Mouse (Mus musculus) left cerebral cortex, adult 6 months (tissue): Measurements from ENCODE around the gene Olfr1097. TPM values are rescaled to one million over a fixed set of nuclear protein-coding genes. Genes with fewer than 3 reads are reported as not detected.

Source experiments
- long read RNA-seq, 2 experiments: library from polyadenylated mRNA; unstranded; transcript quantifications; one replicate each; pipeline ENCODE4 v2.0.0; 2019 to 2020
- polyA plus RNA-seq: library from polyadenylated mRNA; unstranded; fragments of <200 nt; fragmentation: Nextera tagmentation; gene quantifications from 2 replicates; pipeline ENCODE4 v1.2.3, GENCODE M21; 2021

The Olfr1097 gene
- polyA plus RNA-seq, result not detected in 2 replicates
- long read RNA-seq, experiment 1, result 0 reads
- long read RNA-seq, experiment 2, result 0 reads

GRCm38 (mm10) chr2:86892116-86892515 is at the start of gene Olfr1097:
Gene Olfr1097, minus strand, starts transcription at chr2:86892216.

DNA sequence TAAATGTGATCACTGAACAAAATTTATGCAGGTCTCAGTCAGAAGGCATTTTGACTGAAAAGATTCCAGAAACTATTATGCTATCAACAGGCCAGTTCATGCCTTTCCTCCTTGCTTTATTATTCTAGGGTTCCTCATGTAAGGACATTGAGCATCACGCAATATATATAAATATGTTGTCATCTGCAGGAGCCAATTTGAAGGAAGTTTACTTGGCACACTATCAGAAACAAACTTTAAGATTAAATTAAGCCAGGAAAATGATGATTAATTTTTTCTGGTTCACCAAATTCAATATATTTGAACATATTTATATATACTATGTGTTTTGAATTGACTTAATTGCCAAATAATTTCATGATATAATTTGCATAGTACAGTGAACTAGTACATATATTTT is 32.4 kb upstream of the Olfr1097 start, which contains the start of gene Olfr1098:
Gene Olfr1098 (minus strand): TSS at position 101 of the 400 bp plus-strand sequence.

GRCm38 (mm10) chr2:86874702-86875101 is 17.3 kb downstream of the Olfr1097 start, which contains the start of gene Gm13723:
Gene Gm13723, minus strand, starts transcription at chr2:86874802.

GRCm38 (mm10) chr2:86851596-86851995 is 40.4 kb downstream of the Olfr1097 start, which contains the start of gene Olfr1095:
Gene Olfr1095, minus strand, starts transcription at chr2:86851696.

Other genes with a start within 250 kb of the Olfr1097 start
- not detected in 2 replicates for gene Olfr1085, start 230.2 kb downstream of the Olfr1097 start, polyA plus RNA-seq
- not detected in 2 replicates for gene Olfr1086, start 212.1 kb downstream of the Olfr1097 start, polyA plus RNA-seq
- gene Olfr1087, start 193.8 kb downstream of the Olfr1097 start, polyA plus RNA-seq, result not detected in 2 replicates
- gene Olfr1089, start 158.5 kb downstream of the Olfr1097 start, polyA plus RNA-seq, result not detected in 2 replicates
- not detected in 2 replicates for gene Olfr1090, start 133.2 kb downstream of the Olfr1097 start, polyA plus RNA-seq
- not detected in 2 replicates for gene Olfr1093, start 109.7 kb downstream of the Olfr1097 start, polyA plus RNA-seq
- not detected in 2 replicates for gene Olfr141, start 82.2 kb downstream of the Olfr1097 start, polyA plus RNA-seq
- not detected in 2 replicates for gene Olfr1094, start 67.6 kb downstream of the Olfr1097 start, polyA plus RNA-seq
- gene Olfr1095, start 40.5 kb downstream of the Olfr1097 start, polyA plus RNA-seq, result not detected in 2 replicates
- not detected in 2 replicates for gene Gm13723, start 17.4 kb downstream of the Olfr1097 start, polyA plus RNA-seq
- not detected in 2 replicates for gene Olfr1098, start 32.3 kb upstream of the Olfr1097 start, polyA plus RNA-seq
- not detected in 2 replicates for gene Olfr1099, start 68.5 kb upstream of the Olfr1097 start, polyA plus RNA-seq
- not detected in 2 replicates for gene Olfr1100, start 87.7 kb upstream of the Olfr1097 start, polyA plus RNA-seq
- gene Olfr1101, start 99.0 kb upstream of the Olfr1097 start, polyA plus RNA-seq, result not detected in 2 replicates
- gene Olfr1102, start 106.2 kb upstream of the Olfr1097 start, polyA plus RNA-seq, result not detected in 2 replicates
- gene Olfr1104, start 134.9 kb upstream of the Olfr1097 start, polyA plus RNA-seq, result not detected in 2 replicates
- gene Olfr1105, start 144.3 kb upstream of the Olfr1097 start, polyA plus RNA-seq, result not detected in 2 replicates
- gene Olfr1106, start 160.1 kb upstream of the Olfr1097 start, polyA plus RNA-seq, result not detected in 2 replicates
- not detected in 2 replicates for gene Olfr1107, start 183.6 kb upstream of the Olfr1097 start, polyA plus RNA-seq
- not detected in 2 replicates for gene Olfr1109, start 203.8 kb upstream of the Olfr1097 start, polyA plus RNA-seq
- gene Olfr259, start 222.4 kb upstream of the Olfr1097 start, polyA plus RNA-seq, result not detected in 2 replicates
- not detected in 2 replicates for gene Olfr1110, start 248.1 kb upstream of the Olfr1097 start, polyA plus RNA-seq